In the genomic region with DNA sequence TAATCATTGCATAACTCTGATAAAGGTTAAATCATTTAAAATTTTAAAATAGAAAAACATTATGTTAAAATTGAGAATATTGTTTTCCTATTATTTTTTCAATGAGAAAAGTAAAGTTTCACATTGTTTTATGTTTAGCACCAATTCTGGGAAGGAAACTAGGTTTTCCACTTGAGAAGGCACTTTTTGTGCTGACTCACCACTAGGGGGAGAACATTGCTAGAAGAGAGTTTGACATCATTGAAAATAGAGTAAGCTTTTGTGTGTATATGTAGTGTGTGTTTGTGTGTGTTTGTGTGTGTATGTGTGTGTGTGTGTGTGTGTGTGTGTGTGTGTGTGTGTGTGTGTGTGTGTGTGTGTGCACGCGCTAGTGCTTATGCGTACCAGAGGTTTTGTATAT, we compare ENCODE assay signal across 9 mouse cellular contexts.
A peak's percentile ranks its signal among the peaks of the same experiment; 100 is the strongest.
DNase-seq lines count a peak whose midpoint lies in the region; ATAC-seq and TF ChIP-seq lines count a peak whose summit lies in the region.
"Had no signal": no experiment of that assay in that cellular context is flagged by ENCODE, and none has a peak within 500 bp of the region (broad histone marks: within the 10 kb centered on the region; RNA-seq: fewer than 3 reads in every experiment).

No protein-coding gene starts in this region.

- no peak overlapping the region for H3K27ac ChIP-seq in left cerebral cortex, adult 2 months
- no peak overlapping the region for H3K27ac ChIP-seq in cortical plate, adult 2 months (ENCODE audit: insufficient read depth, low read length)
- H3K27ac ChIP-seq in midbrain, postnatal 0 days (ENCODE audit: low read depth, low read length): no peak overlapping the region
- H3K27ac ChIP-seq in heart, embryonic 10.5 days: no peak overlapping the region
- H3K27ac ChIP-seq: liver, embryonic 13.5 days had no signal

- DNase-seq in cerebellum, adult 11-12 months: no peak
- DNase-seq in left cerebral cortex, adult 2 months (ENCODE audit: extremely low spot score in 1 of 2, low spot score in 2 of 2): no peak
- no peak for DNase-seq in left cerebral cortex, adult 11 months (ENCODE audit: low spot score)
- peak; percentile 85 for DNase-seq in midbrain, postnatal 0 days (ENCODE audit: low spot score)
- no peak for DNase-seq in urinary bladder, postnatal 36 days (ENCODE audit: low spot score in 2 of 2)
- DNase-seq in heart, embryonic 10.5 days (ENCODE audit: low spot score): no peak
- DNase-seq: liver, embryonic 13.5 days had no signal

- H3K9ac ChIP-seq in midbrain, postnatal 0 days (replicated peaks; ENCODE audit: low read length, poor library complexity, severe bottlenecking): no peak overlapping the region
- H3K9ac ChIP-seq: liver, embryonic 13.5 days had no signal

- H3K4me3 ChIP-seq in left cerebral cortex, adult 2 months: no peak overlapping the region
- H3K4me3 ChIP-seq in cortical plate, adult 2 months (ENCODE audit: insufficient read depth, low read length): no peak overlapping the region
- no peak overlapping the region for H3K4me3 ChIP-seq in midbrain, postnatal 0 days (ENCODE audit: low read depth, low read length)
- H3K4me3 ChIP-seq in heart, embryonic 10.5 days: no peak overlapping the region
- H3K4me3 ChIP-seq: liver, embryonic 13.5 days had no signal

- TF ChIP-seq CTCF in left cerebral cortex, adult 2 months (IDR thresholded peaks at IDR 0.05): peak; percentile 63
- TF ChIP-seq CTCF in cortical plate, adult 2 months (IDR thresholded peaks at IDR 0.05; ENCODE audit: extremely low read depth, insufficient read depth, low read length): 0 out of 2 replicates have a peak, but pooled peaks have one; percentile 20
- peak; percentile 81 for TF ChIP-seq CTCF in midbrain, postnatal 0 days (IDR thresholded peaks at IDR 0.05)

- ATAC-seq in cerebellum, adult (ENCODE audit: insufficient number of reproducible peaks, low FRiP score, low TSS enrichment): 0 out of 2 replicates have a peak, but pooled peaks have one; percentile 60
- no peak for ATAC-seq in midbrain, postnatal 0 days (ENCODE audit: low FRiP score)

- H3K4me1 ChIP-seq in cortical plate, adult 2 months (ENCODE audit: control insufficient read depth, insufficient read depth, low read length): no peaks in the 10 kb centered on the region
- H3K4me1 ChIP-seq in midbrain, postnatal 0 days (ENCODE audit: insufficient read depth, low read length): no peaks in the 10 kb centered on the region
- H3K4me1 ChIP-seq in heart, embryonic 10.5 days: no peaks in the 10 kb centered on the region
- H3K4me1 ChIP-seq: liver, embryonic 13.5 days had no signal

- 81% methylated on average over 3 of the region's 3 CpGs for WGBS in midbrain, postnatal 0 days
- 77% methylated on average over 3 of the region's 3 CpGs for WGBS in heart, embryonic 10.5 days

- no peak overlapping the region for H3K4me2 ChIP-seq in midbrain, postnatal 0 days (ENCODE audit: low read depth, low read length, poor library complexity, severe bottlenecking)
- H3K4me2 ChIP-seq: liver, embryonic 13.5 days had no signal

- H3K36me3 ChIP-seq in midbrain, postnatal 0 days (ENCODE audit: insufficient read depth, low read length): no peaks in the 10 kb centered on the region
- peaks cover 1% of the 10 kb centered on the region; the same call in 1 of the 2 replicates for H3K36me3 ChIP-seq in heart, embryonic 10.5 days
- H3K36me3 ChIP-seq: liver, embryonic 13.5 days had no signal

- TF ChIP-seq POLR2A in cortical plate, adult 2 months (IDR thresholded peaks at IDR 0.05; ENCODE audit: extremely low read depth, insufficient read depth, low read length): no peak

- intact Hi-C loops in left cerebral cortex, adult 2 months (cut with DNase I): loop anchor here (5.0 kb wide), 2 partner anchors 107 to 622 kb away; no protein-coding TSS in a partner anchor

- H3K27me3 ChIP-seq in midbrain, postnatal 0 days (ENCODE audit: insufficient read depth, low read length): no peaks in the 10 kb centered on the region
- H3K27me3 ChIP-seq in heart, embryonic 10.5 days (ENCODE audit: insufficient read depth, poor library complexity, severe bottlenecking): no peaks in the 10 kb centered on the region
- H3K27me3 ChIP-seq: liver, embryonic 13.5 days had no signal

- H3K9me3 ChIP-seq in midbrain, postnatal 0 days (ENCODE audit: low read length): no peaks in the 10 kb centered on the region
- H3K9me3 ChIP-seq in heart, embryonic 10.5 days: no peaks in the 10 kb centered on the region
- H3K9me3 ChIP-seq: liver, embryonic 13.5 days had no signal

Comparison
In these comparisons a context has a peak if more than half of its experiments do, and no peak if none do; other contexts are left out.
1. CTCF ChIP-seq: peak in every context shown above with its lines; median percentile 81 in midbrain, postnatal 0 days; 63 in left cerebral cortex, adult 2 months; 20 in cortical plate, adult 2 months.